Mouse (Mus musculus) ES-Bruce4 (cell line): Measurements from ENCODE around the gene Wdr59.

ENCODE experiments used
- CTCF ChIP-seq: IDR thresholded peaks from one replicate; pipeline ENCODE4 v1.8.1; 2011; ENCODE audit warnings: low read depth, low read length
- EP300 ChIP-seq: IDR thresholded peaks from 2 replicates; pipeline ENCODE4 v1.6.1; 2011; ENCODE audit warnings: low read depth, low read length; ENCODE audit not compliant: insufficient read depth
- POLR2A ChIP-seq: IDR thresholded peaks from one replicate; pipeline ENCODE4 v1.8.1; 2011; ENCODE audit warnings: low read length; ENCODE audit not compliant: insufficient read depth

- no peak for TF ChIP-seq CTCF
- no peak for TF ChIP-seq EP300
- no peak for TF ChIP-seq POLR2A
Observed at GRCm38 (mm10) chr8:111570432-111570831, 48.5 kb upstream of the Wdr59 start.
